Mouse (Mus musculus) mature B cell (primary cell): ENCODE measurements around the gene Epb41.

Experiments used
- in situ Hi-C: fragments of 300-500 bp; cut with MboI; formaldehyde crosslinking; loops from 2 replicates; pipeline ENCODE4 v1.14.3; 2019

Epb41 gene

DNA sequence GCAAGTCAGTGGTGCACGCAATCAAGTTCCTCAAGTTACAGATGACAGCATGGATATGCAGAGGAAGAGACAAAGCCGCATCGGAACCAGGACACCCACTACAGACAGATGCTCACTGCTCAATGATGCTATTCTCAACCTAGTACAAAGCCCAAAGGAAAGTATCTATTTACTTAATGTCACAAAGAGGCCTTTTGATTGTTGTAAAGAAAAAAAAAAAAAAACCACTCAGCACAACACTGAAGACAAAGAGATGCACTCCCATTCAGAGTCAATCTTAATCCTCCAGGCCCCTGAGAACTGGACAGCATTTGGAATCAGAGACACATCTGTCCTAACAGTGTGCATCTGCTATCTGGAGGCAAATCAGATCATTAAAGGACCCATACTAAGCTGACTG lies 63.5 kb downstream of the Epb41 start:
- in situ Hi-C loops = no loop called here

DNA sequence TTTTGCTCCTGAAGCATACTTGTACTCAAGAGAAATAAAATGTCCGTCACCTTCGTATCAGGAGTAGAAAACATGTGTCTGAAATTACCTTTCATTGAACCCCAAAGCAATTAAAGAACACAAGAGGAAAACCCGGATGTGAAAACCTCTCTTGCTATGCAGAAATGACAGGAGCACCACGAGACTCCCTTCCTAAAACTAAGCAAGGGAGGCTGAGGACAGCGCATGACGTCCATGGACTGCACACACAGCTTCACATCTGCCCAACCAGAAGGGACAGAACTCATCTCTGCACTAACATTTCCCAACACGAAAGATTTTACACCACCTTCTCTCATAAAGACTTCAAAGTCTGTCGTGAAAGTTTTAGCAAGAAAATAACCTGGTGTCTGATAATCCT lies 64.7 kb downstream of the Epb41 start:
- in situ Hi-C loops = no loop called here

GRCm38 (mm10) chr4:132008191-132008590 lies 66.9 kb downstream of the Epb41 start:
- in situ Hi-C loops = no loop called here

- in situ Hi-C loops = no loop called here
These were observed 68.0 kb downstream of the Epb41 start for GRCm38 (mm10) chr4:132007123-132007522.

DNA sequence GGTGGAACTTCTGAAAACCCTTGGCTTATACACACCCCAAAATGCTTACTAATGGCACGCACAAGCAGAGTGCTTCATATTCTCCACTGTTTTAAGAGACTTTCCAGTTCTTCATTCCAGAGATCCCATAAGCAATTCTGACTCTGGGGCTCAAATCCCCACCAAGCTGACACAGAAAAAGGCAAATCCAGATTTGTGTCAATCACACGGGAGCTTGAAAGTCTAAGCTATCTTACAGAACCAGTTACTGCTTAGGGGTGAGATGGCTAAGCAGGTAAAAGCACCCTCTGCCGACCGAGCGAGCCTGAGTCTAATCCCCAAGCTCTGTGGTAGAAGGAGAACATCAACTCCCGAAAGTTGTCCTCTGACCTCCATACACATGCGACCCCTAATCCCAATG lies 76.5 kb downstream of the Epb41 start:
- in situ Hi-C loops = no loop called here

GRCm38 (mm10) chr4:131997476-131997875 lies 77.6 kb downstream of the Epb41 start:
- in situ Hi-C loops = no loop called here

DNA sequence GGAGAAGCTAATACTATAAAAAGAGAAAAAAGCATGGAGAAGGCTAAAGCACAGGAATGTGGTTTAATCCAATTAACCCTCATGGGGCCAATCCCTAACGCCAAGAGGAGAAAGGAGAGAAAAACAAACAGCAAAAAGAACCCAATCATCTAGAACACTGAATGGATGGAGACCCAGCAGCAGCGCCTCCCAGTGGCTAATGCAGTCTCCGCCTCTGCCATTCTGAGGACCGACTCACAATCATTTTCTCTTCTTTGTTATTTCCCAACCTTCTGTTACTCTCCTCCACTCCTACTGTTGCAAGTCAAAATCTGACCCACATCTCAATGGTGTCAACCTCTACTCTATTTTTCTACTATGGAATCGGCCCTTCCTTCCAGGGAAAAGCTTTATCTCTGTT lies 78.1 kb downstream of the Epb41 start:
- in situ Hi-C loops = no loop called here

- in situ Hi-C loops = no loop called here
These were observed 81.3 kb downstream of the Epb41 start for GRCm38 (mm10) chr4:131993792-131994191.

DNA sequence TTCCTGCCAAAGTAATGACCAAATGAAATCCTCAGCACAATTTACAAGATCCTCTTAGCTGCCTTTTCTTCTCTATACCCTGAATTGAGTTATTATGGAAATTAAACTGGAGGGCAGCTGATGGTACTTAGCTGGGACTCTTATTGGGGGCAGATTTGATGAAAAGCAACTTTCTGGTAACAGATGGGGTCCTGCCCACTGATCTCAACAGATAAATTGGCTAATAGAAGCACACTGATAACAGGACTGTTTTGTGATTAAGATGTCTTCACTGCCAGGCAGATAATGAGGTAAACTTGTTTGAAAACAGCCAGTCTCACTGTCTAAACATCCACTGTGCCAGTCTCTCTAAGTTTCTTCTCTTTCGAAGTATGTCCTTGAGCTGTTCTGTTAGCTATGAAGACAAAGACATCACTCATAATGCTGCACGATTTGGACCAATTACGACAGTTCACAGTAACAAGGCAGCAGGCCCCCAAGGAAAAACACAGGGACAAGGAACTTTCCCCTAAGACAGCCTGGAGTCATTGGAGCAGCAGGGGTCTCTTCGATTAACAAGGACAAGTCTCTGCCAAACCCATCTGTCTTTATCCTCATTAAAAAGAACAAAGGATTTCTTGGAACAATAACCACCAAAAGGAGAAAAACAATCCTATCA lies 92.1 kb downstream of the Epb41 start:
- in situ Hi-C loops = loop anchor here (5.0 kb wide), 1 partner anchor 94 kb away; the partner anchor contains the start of gene Epb41

- in situ Hi-C loops = loop anchor here (5.0 kb wide), 1 partner anchor 96 kb away; the partner anchor contains the start of gene Epb41
These were observed 93.4 kb downstream of the Epb41 start for GRCm38 (mm10) chr4:131981755-131982154.

DNA sequence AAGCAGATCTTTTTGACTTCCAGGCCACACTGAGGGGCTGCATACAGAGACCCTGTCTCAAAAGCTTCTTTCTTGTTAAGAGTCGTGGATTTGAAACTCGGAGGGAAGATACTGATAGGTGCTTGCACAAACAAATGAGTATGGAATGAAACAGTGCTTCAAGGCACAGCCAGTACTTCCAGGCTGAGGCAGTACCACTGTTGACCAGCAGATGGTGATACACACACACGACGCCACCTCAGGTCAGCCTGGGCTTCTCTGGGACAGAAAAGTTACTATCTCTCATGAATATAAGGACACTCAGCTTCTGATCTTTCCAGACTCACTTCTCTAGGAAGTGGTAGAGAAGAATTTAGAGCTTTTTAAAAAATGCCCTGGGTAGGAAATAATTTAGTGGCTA lies 97.9 kb downstream of the Epb41 start:
- in situ Hi-C loops = no loop called here

DNA sequence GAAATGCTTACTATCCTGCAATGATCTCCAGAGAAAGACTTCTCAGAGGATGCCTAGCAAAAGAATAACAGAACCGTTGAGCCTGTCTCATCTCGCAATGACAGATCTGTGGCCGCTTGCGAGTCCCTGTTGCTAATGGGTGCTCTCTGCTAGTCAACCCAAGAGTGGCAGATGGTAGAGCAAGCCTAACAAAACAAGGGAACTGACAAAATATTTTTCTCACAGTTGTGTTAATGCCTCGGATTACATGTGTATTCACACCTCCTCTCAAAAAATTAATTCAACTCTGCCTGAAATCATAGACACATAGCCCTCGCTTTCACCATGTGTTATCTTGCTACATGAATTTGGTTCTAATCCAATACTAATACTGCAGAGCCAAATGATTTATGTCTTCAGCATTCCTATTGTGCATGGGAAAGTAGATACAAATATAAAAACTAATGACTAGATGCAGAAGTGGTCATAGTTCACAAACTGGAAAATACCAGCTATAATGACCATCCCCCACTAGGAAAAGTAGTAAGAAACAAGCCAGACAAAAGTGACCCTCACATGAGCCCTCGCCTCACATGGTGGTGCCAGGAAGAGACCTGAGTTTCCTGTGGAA lies 104.8 kb downstream of the Epb41 start:
- in situ Hi-C loops = no loop called here

DNA sequence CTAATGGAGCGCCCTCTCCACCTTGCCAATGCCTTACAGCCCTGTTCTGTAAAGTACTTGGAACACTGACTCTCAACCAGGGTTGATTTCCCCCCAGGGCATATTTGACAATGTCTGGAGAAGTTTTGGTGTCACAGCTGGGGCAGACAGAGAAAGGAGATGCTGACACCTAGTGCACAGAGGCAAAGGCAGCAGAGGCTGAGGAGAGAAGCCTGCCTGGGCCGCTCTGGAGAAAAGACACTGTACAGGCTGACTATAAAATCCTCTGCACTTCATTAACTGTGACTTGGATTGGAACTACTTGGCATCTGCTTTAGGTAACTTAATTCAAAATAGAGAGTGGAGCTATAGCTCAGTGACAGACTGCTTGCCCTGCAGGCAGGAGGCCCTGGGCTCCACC lies 106.2 kb downstream of the Epb41 start:
- in situ Hi-C loops = no loop called here

- in situ Hi-C loops = no loop called here
These were observed 118.0 kb downstream of the Epb41 start for GRCm38 (mm10) chr4:131957161-131957560.

DNA sequence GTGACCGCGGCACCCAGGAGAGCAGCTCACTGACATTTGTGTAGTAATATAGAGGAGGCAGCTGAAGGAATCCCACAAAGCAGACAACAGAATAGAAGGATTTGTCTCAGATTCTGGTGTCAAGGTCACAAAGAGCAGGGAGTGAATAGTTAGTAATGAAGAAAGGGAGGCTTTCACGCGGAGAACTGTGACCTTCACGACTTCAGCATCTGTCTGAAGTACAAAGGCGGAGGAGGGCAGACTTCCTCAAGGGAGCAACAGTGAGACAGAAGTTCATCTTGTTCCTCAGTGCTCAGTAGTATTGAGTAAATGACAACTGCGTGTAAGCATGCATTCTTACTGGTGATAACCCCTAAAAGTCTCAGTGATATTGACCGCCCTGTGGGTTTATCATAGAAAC lies 124.5 kb downstream of the Epb41 start:
- in situ Hi-C loops = no loop called here

- in situ Hi-C loops = no loop called here
These were observed 125.2 kb downstream of the Epb41 start for GRCm38 (mm10) chr4:131949903-131950302.

- in situ Hi-C loops = no loop called here
These were observed 127.3 kb downstream of the Epb41 start for GRCm38 (mm10) chr4:131947848-131948247.

DNA sequence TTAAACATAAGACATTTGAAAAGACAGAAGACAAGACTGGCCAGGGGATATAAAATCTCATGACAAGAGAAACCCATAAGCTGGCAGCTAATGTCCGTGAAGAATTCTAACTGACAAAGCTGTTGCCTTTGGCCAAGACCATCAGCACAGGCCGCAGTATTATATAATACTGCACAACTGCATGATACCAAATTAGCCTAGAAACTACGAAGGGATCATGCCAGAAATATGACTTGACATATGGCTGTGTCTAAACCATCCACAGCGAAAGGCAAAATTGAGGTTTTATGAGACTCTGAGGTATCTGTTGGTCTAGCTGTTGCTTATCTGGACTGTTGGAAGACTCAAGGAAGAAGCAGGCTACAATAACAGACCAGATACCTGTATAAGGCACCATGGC lies 134.3 kb downstream of the Epb41 start:
- in situ Hi-C loops = no loop called here

- in situ Hi-C loops = no loop called here
These were observed 135.7 kb downstream of the Epb41 start for GRCm38 (mm10) chr4:131939459-131939858.

GRCm38 (mm10) chr4:131929146-131929545 lies 146.0 kb downstream of the Epb41 start:
- in situ Hi-C loops = no loop called here

DNA sequence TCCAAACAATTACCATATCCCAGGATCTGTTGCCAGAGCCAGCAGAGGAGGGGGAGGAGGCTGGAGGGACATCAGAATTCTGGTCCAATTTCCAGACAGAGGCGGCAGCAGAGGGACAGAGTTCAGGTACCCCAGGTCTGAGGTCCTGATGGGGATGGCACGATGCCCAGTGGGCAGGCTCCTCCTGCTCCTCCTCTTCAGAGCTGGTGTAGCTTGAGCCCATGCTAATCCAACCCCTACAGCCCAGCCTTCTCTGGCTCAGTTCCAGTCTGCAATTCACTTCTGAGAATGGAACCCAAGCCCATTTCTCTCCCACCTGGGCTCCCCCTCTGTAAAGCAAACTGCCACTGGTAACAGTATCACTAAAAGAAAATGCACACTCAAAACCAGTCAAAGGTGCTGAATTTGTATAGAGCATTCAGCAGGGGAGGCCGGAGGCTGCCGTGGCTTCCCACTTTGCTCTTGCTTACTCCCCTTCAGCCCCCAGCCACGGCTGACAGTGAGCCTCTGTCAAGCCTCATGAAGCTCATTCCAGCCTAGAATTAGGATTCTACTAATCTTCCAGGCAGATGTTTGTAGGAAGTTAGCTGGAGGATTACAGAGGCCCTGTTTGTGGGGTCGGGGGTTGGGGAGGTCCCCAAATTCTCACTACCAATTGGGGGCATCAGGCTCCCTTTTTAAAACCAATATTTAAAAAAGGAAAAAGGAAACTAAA lies 150.9 kb downstream of the Epb41 start:
- in situ Hi-C loops = no loop called here

- in situ Hi-C loops = no loop called here
These were observed 152.7 kb downstream of the Epb41 start for GRCm38 (mm10) chr4:131922404-131922803.
